Mouse (Mus musculus) kidney, adult 11 months (tissue): ENCODE measurements around the gene Capn15.

ENCODE experiments used
- DNase-seq: peaks from one replicate; pipeline ENCODE4 v3.0.0; 2022

Capn15 gene

GRCm38 (mm10) chr17:25953161-25953560, 32.4 kb downstream of the Capn15 start:
- DNase-seq = no peak

- no peak for DNase-seq
These were observed 33.6 kb downstream of the Capn15 start, which contains the start of gene A930017K11Rik for GRCm38 (mm10) chr17:25951803-25952623. Gene A930017K11Rik (minus strand): TSS chr17:25952565.

- DNase-seq = no peak
These were observed 34.3 kb downstream of the Capn15 start for GRCm38 (mm10) chr17:25951225-25951802.

- DNase-seq = no peak
These were observed 34.9 kb downstream of the Capn15 start for GRCm38 (mm10) chr17:25950706-25951105.

GRCm38 (mm10) chr17:25949981-25950380, 35.6 kb downstream of the Capn15 start:
- no peak for DNase-seq

- DNase-seq = no peak
These were observed 37.5 kb downstream of the Capn15 start for GRCm38 (mm10) chr17:25948051-25948450.

- DNase-seq = no peak
These were observed 38.0 kb downstream of the Capn15 start for GRCm38 (mm10) chr17:25947576-25947975.

GRCm38 (mm10) chr17:25946891-25947290, 38.7 kb downstream of the Capn15 start:
- no peak for DNase-seq

GRCm38 (mm10) chr17:25946349-25946748, 39.2 kb downstream of the Capn15 start:
- DNase-seq = no peak

- peak; percentile 82 for DNase-seq
These were observed 40.0 kb downstream of the Capn15 start for GRCm38 (mm10) chr17:25945517-25946155.

- DNase-seq = no peak
These were observed 41.0 kb downstream of the Capn15 start, which contains the start of the genes Pigq and Nhlrc4 for GRCm38 (mm10) chr17:25944366-25945163. Gene Pigq (minus strand): TSS chr17:25944936. Gene Nhlrc4 (minus strand): TSS chr17:25944961.

- no peak for DNase-seq
These were observed 41.8 kb downstream of the Capn15 start for GRCm38 (mm10) chr17:25943769-25944168.

GRCm38 (mm10) chr17:25943221-25943620, 42.4 kb downstream of the Capn15 start:
- DNase-seq = no peak

GRCm38 (mm10) chr17:25942597-25943151, 42.9 kb downstream of the Capn15 start:
- no peak for DNase-seq

GRCm38 (mm10) chr17:25941511-25942241, 43.9 kb downstream of the Capn15 start:
- peak; percentile 62 for DNase-seq

- no peak for DNase-seq
These were observed 51.1 kb downstream of the Capn15 start for GRCm38 (mm10) chr17:25934526-25934925.

- no peak for DNase-seq
These were observed 60.2 kb downstream of the Capn15 start for GRCm38 (mm10) chr17:25925348-25925747.

- DNase-seq = peak; percentile 39
These were observed 63.5 kb downstream of the Capn15 start for GRCm38 (mm10) chr17:25922120-25922519.

GRCm38 (mm10) chr17:25919786-25920642, 65.6 kb downstream of the Capn15 start:
- peak; percentile 100 for DNase-seq

GRCm38 (mm10) chr17:25919144-25919785, 66.3 kb downstream of the Capn15 start, which contains the start of gene Rab40c:
Gene Rab40c (minus strand): TSS chr17:25919727.
- DNase-seq = no peak
